Mouse (Mus musculus): ENCODE results near the gene Btbd35f7.
"Not testable (repeated sequence)": the region's sequence is repeated elsewhere in the genome, so short reads cannot be mapped to it uniquely, and the experiment has no call there.

Gene Btbd35f7

GRCm38 (mm10) chrX:5668767-5669166 lies at the start of gene Btbd35f7:
Btbd35f7 (plus strand) TSS chrX:5669067.
- not testable (repeated sequence) for DNase-seq (ENCODE audit: low spot score)

Data from ovary, postnatal 14 days (tissue).